Mouse (Mus musculus) forebrain, embryonic 13.5 days (tissue): ENCODE data around the gene Wdr46. TPM values are rescaled to one million over a fixed set of nuclear protein-coding genes. Genes with fewer than 3 reads are reported as not detected.
A peak's percentile ranks its signal among the peaks of the same experiment; 100 is the strongest.
"Not testable (repeated sequence)": the region's sequence is repeated elsewhere in the genome, so short reads cannot be mapped to it uniquely, and the experiment has no call there.

Experiments
- ATAC-seq: fragments of 200-750 bp; cut with Nextera tagmentation; 2 replicates; pipeline ENCODE4 v1.8.0; 2017
- H3K27ac ChIP-seq: fragments of 300-500 bp; sonication (generic); 2 replicates; pipeline ENCODE4 v1.5.1; 2015; ENCODE audit warnings: inconsistent platforms, mild to moderate bottlenecking, moderate library complexity
- H3K27me3 ChIP-seq: fragments of 300-500 bp; sonication (generic); 2 replicates; pipeline ENCODE4 v1.6.1; 2015; ENCODE audit warnings: mild to moderate bottlenecking, inconsistent platforms
- H3K36me3 ChIP-seq: fragments of 300-500 bp; sonication (generic); 2 replicates; pipeline ENCODE4 v1.6.1; 2015; ENCODE audit warnings: mild to moderate bottlenecking, inconsistent platforms; ENCODE audit not compliant: poor library complexity, severe bottlenecking
- H3K4me1 ChIP-seq: fragments of 300-500 bp; sonication (generic); 2 replicates; pipeline ENCODE4 v1.6.1; 2015; ENCODE audit warnings: inconsistent platforms
- H3K4me2 ChIP-seq: fragments of 300-500 bp; sonication (generic); 2 replicates; pipeline ENCODE4 v1.6.1; 2015; ENCODE audit warnings: inconsistent platforms, mild to moderate bottlenecking, moderate library complexity
- H3K4me3 ChIP-seq: fragments of 300-500 bp; sonication (generic); 2 replicates; pipeline ENCODE4 v1.5.1; 2015; ENCODE audit warnings: mild to moderate bottlenecking, inconsistent platforms
- H3K9ac ChIP-seq: fragments of 300-500 bp; sonication (generic); 2 replicates; pipeline ENCODE4 v1.6.1; 2015; ENCODE audit warnings: mild to moderate bottlenecking, inconsistent platforms
- H3K9me3 ChIP-seq: fragments of 300-500 bp; sonication (generic); replicated peaks from 2 replicates; pipeline ENCODE4 v1.6.1; 2016; ENCODE audit warnings: inconsistent platforms
- WGBS: fragments of 180-500 bp; shearing (Covaris S2); methylation state at CpG from one replicate; pipeline ENCODE4 v1.1.7; 2015; 5-methylcytosine and 5-hydroxymethylcytosine counted together
- polyA plus RNA-seq: library from polyadenylated mRNA; unstranded; fragments of >200 nt; fragmentation: Nextera tagmentation; extraction: Ambion mirVana; gene quantifications from 2 replicates; pipeline ENCODE4 v1.2.1, GENCODE M21; 2015

Wdr46 gene
- polyA plus RNA-seq, 1 experiment from 2014 or later: 28.4 TPM

DNA sequence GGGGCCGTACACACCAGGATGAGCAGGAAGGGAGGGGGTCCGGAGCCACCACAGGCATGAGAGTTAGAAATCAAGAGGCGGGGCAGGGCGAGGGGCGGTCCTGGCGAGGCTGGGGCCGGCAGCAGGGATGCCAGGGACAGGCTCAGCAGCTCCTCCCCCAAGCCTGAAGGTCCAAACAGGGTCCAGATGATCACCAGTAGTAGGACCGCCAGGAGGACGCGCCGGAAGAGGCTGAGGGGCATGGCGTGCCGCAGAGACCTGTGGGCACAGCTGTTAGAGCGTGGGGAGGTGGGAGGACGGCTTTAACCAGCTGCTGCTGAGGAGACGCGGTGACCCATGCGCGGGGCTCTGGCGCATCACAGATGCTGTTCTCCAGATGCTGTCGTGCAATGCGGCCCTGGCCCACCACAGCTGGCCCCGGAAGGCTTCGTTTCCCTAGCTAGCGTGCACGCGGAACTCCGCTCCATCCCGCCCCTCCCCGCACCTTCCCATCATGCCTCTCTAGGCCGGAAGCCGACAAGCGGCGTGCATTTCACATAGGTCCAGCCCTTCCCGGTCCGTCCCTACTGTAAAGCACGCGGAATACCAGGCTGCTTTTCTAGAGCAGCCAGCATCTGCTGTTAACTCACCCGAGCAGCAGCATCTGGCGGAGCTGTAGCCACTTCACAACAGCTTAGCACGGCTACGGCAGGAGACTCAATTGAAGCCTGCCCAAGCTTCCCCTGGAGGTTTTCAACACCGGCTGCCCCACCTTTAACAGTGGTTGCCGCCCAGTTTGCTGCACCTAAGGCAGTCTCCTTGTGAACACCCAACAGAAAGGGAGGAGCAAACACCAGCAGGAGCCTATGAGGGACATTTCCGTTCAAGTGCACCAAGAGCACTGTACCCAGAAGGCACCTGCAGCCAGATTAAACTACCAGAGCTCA lies 10.8 kb downstream of the Wdr46 start, which contains the start of gene B3galt4:
TSS of gene B3galt4 (minus strand) at position 468 of the 926 bp plus-strand sequence.
- Histone ChIP-seq H3K4me1 (peaks cover 54% of the 10 kb centered on the region), H3K9me3 (no peaks in the 10 kb centered on the region), H3K27me3 (no peaks in the 10 kb centered on the region), H3K27ac (peak within 1 kb of the TSS; percentile 86), H3K4me2 (peak within 1 kb of the TSS; percentile 91), H3K9ac (peak within 1 kb of the TSS; percentile 79), H3K36me3 (peaks cover 73% of the 10 kb centered on the region), H3K4me3 (peak within 1 kb of the TSS; percentile 50)
- WGBS: 1% methylated on average over 45 of the region's 45 CpGs
- ATAC-seq: peak; percentile 67

- WGBS: 74% methylated on average over 13 of the region's 13 CpGs
- ATAC-seq, H3K27me3 ChIP-seq, H3K9me3 ChIP-seq: not testable (repeated sequence)
- Histone ChIP-seq H3K9ac (peak overlapping the region; percentile 79; the same call in 1 of the 2 replicates), H3K4me1 (peaks cover 61% of the 10 kb centered on the region), H3K36me3 (peaks cover 67% of the 10 kb centered on the region), H3K4me2 (peak overlapping the region; percentile 91), H3K4me3 (peak overlapping the region; percentile 50; the same call in 1 of the 2 replicates), H3K27ac (peak overlapping the region; percentile 86; the same call in 1 of the 2 replicates)
Measured at GRCm38 (mm10) chr17:33952015-33952414, 11.6 kb downstream of the Wdr46 start.

DNA sequence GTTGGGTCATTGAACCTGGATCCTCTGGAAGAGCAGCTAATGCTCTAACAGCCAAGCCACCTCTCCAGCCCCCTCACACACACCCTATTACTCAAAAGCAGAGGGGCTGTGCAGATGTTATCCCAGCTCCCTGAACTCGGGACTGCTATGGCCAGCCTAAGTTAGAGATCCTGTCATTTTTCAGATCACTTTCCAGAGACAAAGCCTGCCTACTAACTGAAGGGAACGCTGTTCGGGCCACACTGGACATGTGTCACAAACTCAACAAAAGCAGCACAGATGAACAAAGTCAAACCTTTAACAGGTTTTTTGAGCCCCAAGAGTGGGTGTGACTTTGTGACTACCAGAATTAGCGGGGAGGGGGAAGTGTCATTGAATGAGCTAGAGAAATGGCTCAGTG lies 12.4 kb downstream of the Wdr46 start:
- H3K4me1 ChIP-seq: peaks cover 69% of the 10 kb centered on the region
- H3K27me3 ChIP-seq: no peaks in the 10 kb centered on the region
- no peaks in the 10 kb centered on the region for H3K9me3 ChIP-seq
- ATAC-seq: no peak
- H3K4me2 ChIP-seq: peak overlapping the region; percentile 95
- peaks cover 63% of the 10 kb centered on the region for H3K36me3 ChIP-seq
- H3K9ac ChIP-seq: 0 out of 2 replicates have a peak overlapping the region, but pooled peaks have one; percentile 16
- no peak overlapping the region for H3K4me3 ChIP-seq
- WGBS: 79% methylated on average over 4 of the region's 4 CpGs
- H3K27ac ChIP-seq: no peak overlapping the region

DNA sequence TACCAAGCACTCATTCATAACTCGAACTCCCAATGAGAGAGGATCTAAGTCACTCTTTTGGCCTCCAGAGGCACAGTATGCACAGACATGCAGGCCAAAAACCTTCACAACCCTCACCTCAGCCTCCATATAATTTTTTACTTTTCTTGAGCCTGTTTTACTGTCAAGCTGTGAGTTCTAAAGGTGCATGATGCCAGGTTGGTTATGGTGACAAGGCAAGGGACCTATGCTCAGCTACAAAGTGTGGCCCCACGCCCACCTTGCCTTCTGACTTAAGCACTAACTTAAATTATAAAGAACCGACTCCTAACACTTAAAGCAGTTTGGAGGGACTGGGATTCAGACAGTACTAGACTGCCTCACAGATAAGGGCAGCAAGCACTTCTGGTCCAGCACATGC lies 12.8 kb downstream of the Wdr46 start:
- Histone ChIP-seq H3K27ac (no peak overlapping the region), H3K4me3 (no peak overlapping the region), H3K9ac (no peak overlapping the region), H3K4me2 (peak overlapping the region; percentile 95), H3K4me1 (peaks cover 69% of the 10 kb centered on the region), H3K27me3 (no peaks in the 10 kb centered on the region), H3K36me3 (peaks cover 63% of the 10 kb centered on the region), H3K9me3 (no peaks in the 10 kb centered on the region)
- WGBS: 77% methylated on average over 3 of the region's 3 CpGs
- no peak for ATAC-seq

- H3K9me3 ChIP-seq: no peaks in the 10 kb centered on the region
- WGBS: 34% methylated on average over 5 of the region's 5 CpGs
- peaks cover 69% of the 10 kb centered on the region for H3K4me1 ChIP-seq
- peaks cover 63% of the 10 kb centered on the region for H3K36me3 ChIP-seq
- peak overlapping the region; percentile 95 for H3K4me2 ChIP-seq
- H3K9ac ChIP-seq: peak overlapping the region; percentile 98
- 0 out of 2 replicates have a peak overlapping the region, but pooled peaks have one; percentile 35 for H3K27ac ChIP-seq
- peak overlapping the region; percentile 98 for H3K4me3 ChIP-seq
- no peaks in the 10 kb centered on the region for H3K27me3 ChIP-seq
- no peak for ATAC-seq
Measured at GRCm38 (mm10) chr17:33953961-33954565, 13.6 kb downstream of the Wdr46 start.

GRCm38 (mm10) chr17:33954646-33955554 lies 14.4 kb downstream of the Wdr46 start:
- peak overlapping the region; percentile 92 for H3K27ac ChIP-seq
- H3K9me3 ChIP-seq: no peaks in the 10 kb centered on the region
- H3K4me3 ChIP-seq: peak overlapping the region; percentile 98
- H3K36me3 ChIP-seq: peaks cover 63% of the 10 kb centered on the region
- ATAC-seq: no peak; the same call in 1 of the 2 replicates
- H3K27me3 ChIP-seq: no peaks in the 10 kb centered on the region
- peak overlapping the region; percentile 95 for H3K4me2 ChIP-seq
- H3K4me1 ChIP-seq: peaks cover 65% of the 10 kb centered on the region
- peak overlapping the region; percentile 98 for H3K9ac ChIP-seq
- 1% methylated on average over 33 of the region's 33 CpGs for WGBS

GRCm38 (mm10) chr17:33955555-33956214 lies 15.2 kb downstream of the Wdr46 start, which contains the start of the genes Vps52 and Rps18:
TSS of gene Vps52 (plus strand) at chr17:33955812.
TSS of gene Rps18 (minus strand) at chr17:33956001.
- 0% methylated on average over 50 of the region's 50 CpGs for WGBS
- peaks cover 57% of the 10 kb centered on the region for H3K4me1 ChIP-seq
- peak within 1 kb of the TSS; percentile 98 for H3K9ac ChIP-seq
- no peaks in the 10 kb centered on the region for H3K27me3 ChIP-seq
- peak within 1 kb of the TSS; percentile 95 for H3K4me2 ChIP-seq
- peak within 1 kb of the TSS; percentile 98 for H3K4me3 ChIP-seq
- H3K27ac ChIP-seq: peak within 1 kb of the TSS; percentile 92
- H3K36me3 ChIP-seq: peaks cover 64% of the 10 kb centered on the region
- peak; percentile 93 for ATAC-seq
- no peaks in the 10 kb centered on the region for H3K9me3 ChIP-seq

GRCm38 (mm10) chr17:33956336-33956735 lies 15.9 kb downstream of the Wdr46 start:
- ATAC-seq: no peak
- H3K36me3 ChIP-seq: peaks cover 70% of the 10 kb centered on the region
- no peaks in the 10 kb centered on the region for H3K27me3 ChIP-seq
- H3K4me3 ChIP-seq: peak overlapping the region; percentile 98
- WGBS: 6% methylated on average over 10 of the region's 10 CpGs
- peak overlapping the region; percentile 95 for H3K4me2 ChIP-seq
- peaks cover 51% of the 10 kb centered on the region for H3K4me1 ChIP-seq
- H3K27ac ChIP-seq: peak overlapping the region; percentile 88
- H3K9me3 ChIP-seq: no peaks in the 10 kb centered on the region
- peak overlapping the region; percentile 98 for H3K9ac ChIP-seq

GRCm38 (mm10) chr17:33957493-33957892 lies 17.0 kb downstream of the Wdr46 start:
- Histone ChIP-seq H3K36me3 (peaks cover 71% of the 10 kb centered on the region), H3K9ac (no peak overlapping the region)
- WGBS: 92% methylated on average over 6 of the region's 6 CpGs

GRCm38 (mm10) chr17:33958451-33958850 lies 18.0 kb downstream of the Wdr46 start:
- H3K4me2 ChIP-seq: no peak overlapping the region
- no peak overlapping the region for H3K27ac ChIP-seq
- ATAC-seq: no peak
- WGBS: 95% methylated on average over 11 of the region's 11 CpGs
- H3K4me3 ChIP-seq: no peak overlapping the region
- no peaks in the 10 kb centered on the region for H3K27me3 ChIP-seq
- H3K4me1 ChIP-seq: peaks cover 29% of the 10 kb centered on the region
- H3K9me3 ChIP-seq: no peaks in the 10 kb centered on the region
- H3K36me3 ChIP-seq: peaks cover 71% of the 10 kb centered on the region
- no peak overlapping the region for H3K9ac ChIP-seq

More at GRCm38 (mm10) chr17:33957493-33957892, 17.0 kb downstream of the Wdr46 start:
- no peaks in the 10 kb centered on the region for H3K27me3 ChIP-seq
- no peak overlapping the region for H3K27ac ChIP-seq
- no peak for ATAC-seq
- no peak overlapping the region for H3K4me3 ChIP-seq
- no peak overlapping the region for H3K4me2 ChIP-seq
- H3K4me1 ChIP-seq: peaks cover 39% of the 10 kb centered on the region
- no peaks in the 10 kb centered on the region for H3K9me3 ChIP-seq

DNA sequence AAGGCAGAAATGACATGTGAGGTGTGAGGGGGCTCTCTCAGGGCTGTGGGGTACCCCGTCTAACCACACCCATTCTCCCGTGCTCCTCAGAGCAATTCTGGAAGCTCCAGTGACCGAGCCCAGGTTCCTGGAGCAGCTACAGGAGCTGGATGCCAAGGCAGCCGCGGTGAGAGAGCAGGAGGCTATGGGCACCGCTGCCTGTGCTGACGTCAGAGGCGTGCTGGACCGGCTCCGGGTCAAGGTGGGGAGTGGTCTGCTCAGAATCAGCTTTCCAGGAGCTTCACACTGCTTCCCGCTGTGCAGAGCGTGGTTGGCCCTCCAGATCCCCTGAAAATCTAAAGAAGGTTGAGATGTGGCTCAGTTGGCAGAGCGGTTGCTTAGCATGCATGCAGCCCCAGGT lies 18.7 kb downstream of the Wdr46 start:
- 96% methylated on average over 13 of the region's 13 CpGs for WGBS
- ATAC-seq: no peak
- Histone ChIP-seq H3K4me3 (no peak overlapping the region), H3K4me2 (no peak overlapping the region), H3K27me3 (no peaks in the 10 kb centered on the region), H3K4me1 (peaks cover 23% of the 10 kb centered on the region), H3K9me3 (no peaks in the 10 kb centered on the region), H3K36me3 (peaks cover 71% of the 10 kb centered on the region), H3K9ac (no peak overlapping the region), H3K27ac (no peak overlapping the region)
